Mouse (Mus musculus) stomach, embryonic 14.5 days (tissue): Measurements from ENCODE around the gene Eif3b. TPM values are rescaled to one million over a fixed set of nuclear protein-coding genes. Genes with fewer than 3 reads are reported as not detected.

ENCODE experiments used
- ATAC-seq: fragments of 200-750 bp; cut with Nextera tagmentation; 2 replicates; pipeline ENCODE4 v1.8.0; 2017; ENCODE audit warnings: low read depth, moderate TSS enrichment; ENCODE audit not compliant: insufficient number of reproducible peaks, insufficient read depth, low FRiP score
- H3K27ac ChIP-seq: fragments of 300-500 bp; sonication (generic); 2 replicates; pipeline ENCODE4 v1.5.1; 2014; ENCODE audit warnings: mild to moderate bottlenecking, low read length, moderate library complexity, mixed read lengths
- H3K27me3 ChIP-seq: fragments of 300-500 bp; sonication (generic); 2 replicates; pipeline ENCODE4 v1.6.1; 2014; ENCODE audit warnings: low read length, control low read depth, mixed read lengths; ENCODE audit not compliant: control insufficient read depth, insufficient read depth
- H3K36me3 ChIP-seq: fragments of 300-500 bp; sonication (generic); 2 replicates; pipeline ENCODE4 v1.6.1; 2014; ENCODE audit warnings: mild to moderate bottlenecking, control low read depth, low read length, moderate library complexity, mixed read lengths; ENCODE audit not compliant: control insufficient read depth, insufficient read depth
- H3K4me1 ChIP-seq: fragments of 300-500 bp; sonication (generic); 2 replicates; pipeline ENCODE4 v1.6.1; 2014; ENCODE audit warnings: low read length, control low read depth, mixed read lengths; ENCODE audit not compliant: control insufficient read depth, insufficient read depth
- H3K4me2 ChIP-seq: fragments of 300-500 bp; sonication (generic); replicated peaks from 2 replicates; pipeline ENCODE4 v1.6.1; 2014; ENCODE audit warnings: low read depth, low read length, control low read depth
- H3K4me3 ChIP-seq: fragments of 300-500 bp; sonication (generic); 2 replicates; pipeline ENCODE4 v1.5.1; 2014; ENCODE audit warnings: low read depth, low read length, control low read depth
- H3K9ac ChIP-seq: fragments of 300-500 bp; sonication (generic); replicated peaks from 2 replicates; pipeline ENCODE4 v1.6.1; 2014; ENCODE audit warnings: low read depth, mild to moderate bottlenecking, control low read depth, low read length, moderate library complexity, mixed read lengths
- H3K9me3 ChIP-seq: fragments of 300-500 bp; sonication (generic); 2 replicates; pipeline ENCODE4 v1.6.1; 2016; ENCODE audit warnings: low read depth, low read length, control low read depth; ENCODE audit not compliant: control insufficient read depth
- WGBS: fragments of 180-500 bp; shearing (Covaris S2); extraction: QIAGEN DNeasy Blood & Tissue Kit; methylation state at CpG from one replicate; pipeline ENCODE4 v1.1.7; 2014; 5-methylcytosine and 5-hydroxymethylcytosine counted together
- microRNA-seq: library from miRNA; unstranded; fragments of <30 nt; microRNA quantifications from one replicate; pipeline ENCODE4, GENCODE M21; 2016
- polyA plus RNA-seq: library from polyadenylated mRNA; unstranded; fragments of >200 nt; fragmentation: Nextera tagmentation; extraction: Ambion mirVana; gene quantifications from 2 replicates; pipeline ENCODE4 v1.2.1, GENCODE M21; 2014

Eif3b gene
- polyA plus RNA-seq, 1 experiment from 2014 or later: 125 TPM

DNA sequence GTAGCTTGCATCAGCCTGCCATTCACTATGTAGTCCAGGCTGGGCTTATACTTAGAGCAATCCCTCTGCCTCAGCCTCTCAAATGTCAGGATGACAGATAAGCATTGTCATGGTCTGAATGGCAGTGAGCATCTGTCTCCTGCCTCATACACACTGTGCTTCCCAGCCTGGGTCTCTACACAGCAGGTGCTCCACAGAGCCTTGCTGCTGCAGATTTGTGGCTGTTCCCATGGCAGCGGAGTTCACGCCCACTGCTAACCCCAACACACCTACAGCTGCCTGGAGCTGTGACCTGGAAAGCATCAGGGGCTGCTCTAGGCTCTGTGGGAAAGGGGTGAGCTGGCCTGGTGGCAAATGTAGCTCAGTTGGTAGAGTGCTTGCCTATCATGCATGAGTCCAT, 45.8 kb downstream of the Eif3b start:
- no peak for ATAC-seq
- Histone ChIP-seq H3K9me3 (peaks cover 11% of the 10 kb centered on the region; the same call in 1 of the 2 replicates), H3K4me1 (no peaks in the 10 kb centered on the region), H3K9ac (no peak overlapping the region), H3K4me2 (no peak overlapping the region), H3K27me3 (no peaks in the 10 kb centered on the region), H3K27ac (no peak overlapping the region), H3K36me3 (no peaks in the 10 kb centered on the region), H3K4me3 (no peak overlapping the region)
- 74% methylated on average over 2 of the region's 2 CpGs for WGBS

DNA sequence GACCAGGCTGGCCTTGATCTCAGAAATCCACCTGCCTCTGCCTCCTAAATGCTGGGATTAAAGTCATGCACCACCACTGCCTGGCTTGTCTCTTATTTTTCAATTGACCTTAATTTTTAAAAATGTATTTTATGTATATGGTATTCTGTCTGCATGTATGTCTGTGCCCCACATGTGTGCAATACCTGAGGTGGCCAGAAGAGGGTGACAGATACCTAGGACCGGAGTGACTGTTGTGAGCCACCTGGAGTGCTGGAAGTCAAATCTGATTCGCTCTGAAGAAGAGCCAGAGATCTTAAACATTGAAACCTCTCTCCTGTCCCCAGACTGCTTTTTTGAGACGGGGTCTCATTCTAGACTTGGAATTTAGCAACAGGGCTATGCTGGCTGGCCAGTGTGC, 53.2 kb downstream of the Eif3b start:
- Histone ChIP-seq H3K4me1 (no peaks in the 10 kb centered on the region), H3K4me2 (no peak overlapping the region), H3K9me3 (no peaks in the 10 kb centered on the region), H3K36me3 (no peaks in the 10 kb centered on the region), H3K27ac (no peak overlapping the region), H3K4me3 (no peak overlapping the region), H3K27me3 (no peaks in the 10 kb centered on the region), H3K9ac (no peak overlapping the region)
- WGBS: 82% methylated on average over 3 of the region's 3 CpGs
- no peak for ATAC-seq

DNA sequence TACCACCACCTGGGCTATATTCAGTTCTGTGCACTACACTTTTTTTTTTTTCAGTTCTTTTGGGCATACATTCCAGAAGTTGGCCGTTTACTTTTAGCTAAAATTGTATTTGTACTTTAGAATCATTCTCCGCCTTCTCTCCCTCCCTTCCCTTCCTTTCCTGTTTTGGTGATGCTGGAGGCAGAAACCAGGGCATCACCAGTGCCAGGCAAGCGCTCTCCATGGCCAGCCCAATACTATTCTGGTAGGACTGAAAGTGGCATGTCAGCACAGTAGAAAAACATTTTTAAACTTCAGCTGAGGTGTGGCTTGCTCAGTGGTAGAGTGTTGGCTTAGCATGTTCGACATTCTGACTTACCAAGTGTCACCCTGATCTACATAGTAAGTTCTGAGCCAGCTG, 62.3 kb downstream of the Eif3b start:
- ATAC-seq: no peak
- Histone ChIP-seq H3K27me3 (no peaks in the 10 kb centered on the region), H3K4me1 (no peaks in the 10 kb centered on the region), H3K9ac (no peak overlapping the region), H3K36me3 (no peaks in the 10 kb centered on the region), H3K9me3 (no peaks in the 10 kb centered on the region), H3K4me3 (no peak overlapping the region), H3K4me2 (no peak overlapping the region), H3K27ac (no peak overlapping the region)
- WGBS: 71% methylated on average over 4 of the region's 4 CpGs

DNA sequence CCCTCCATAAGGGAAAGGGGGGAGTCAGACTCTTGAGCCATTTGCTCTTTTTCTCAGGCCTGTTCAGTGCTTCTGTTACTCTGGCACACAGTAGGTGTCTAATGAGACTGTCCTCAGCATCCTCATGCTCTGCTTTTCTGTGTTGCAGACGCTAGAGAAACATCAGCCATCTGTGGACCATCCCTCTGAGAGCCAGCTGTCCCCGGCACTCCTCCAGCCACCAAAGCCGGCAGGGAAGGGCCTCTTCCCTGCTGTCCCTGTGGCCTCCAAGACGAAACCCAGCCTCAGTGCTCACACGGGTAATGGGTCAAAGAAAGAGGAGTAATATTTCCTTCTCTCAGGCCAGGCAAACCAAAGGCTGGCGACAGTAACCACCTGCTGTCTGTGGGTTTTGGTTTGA, 72.0 kb downstream of the Eif3b start:
- no peak overlapping the region for H3K9ac ChIP-seq
- WGBS: 51% methylated on average over 6 of the region's 6 CpGs
- ATAC-seq: no peak
- no peak overlapping the region for H3K4me3 ChIP-seq
- no peaks in the 10 kb centered on the region for H3K4me1 ChIP-seq
- H3K27me3 ChIP-seq: no peaks in the 10 kb centered on the region
- H3K36me3 ChIP-seq: no peaks in the 10 kb centered on the region
- no peak overlapping the region for H3K27ac ChIP-seq
- no peak overlapping the region for H3K4me2 ChIP-seq
- no peaks in the 10 kb centered on the region for H3K9me3 ChIP-seq

DNA sequence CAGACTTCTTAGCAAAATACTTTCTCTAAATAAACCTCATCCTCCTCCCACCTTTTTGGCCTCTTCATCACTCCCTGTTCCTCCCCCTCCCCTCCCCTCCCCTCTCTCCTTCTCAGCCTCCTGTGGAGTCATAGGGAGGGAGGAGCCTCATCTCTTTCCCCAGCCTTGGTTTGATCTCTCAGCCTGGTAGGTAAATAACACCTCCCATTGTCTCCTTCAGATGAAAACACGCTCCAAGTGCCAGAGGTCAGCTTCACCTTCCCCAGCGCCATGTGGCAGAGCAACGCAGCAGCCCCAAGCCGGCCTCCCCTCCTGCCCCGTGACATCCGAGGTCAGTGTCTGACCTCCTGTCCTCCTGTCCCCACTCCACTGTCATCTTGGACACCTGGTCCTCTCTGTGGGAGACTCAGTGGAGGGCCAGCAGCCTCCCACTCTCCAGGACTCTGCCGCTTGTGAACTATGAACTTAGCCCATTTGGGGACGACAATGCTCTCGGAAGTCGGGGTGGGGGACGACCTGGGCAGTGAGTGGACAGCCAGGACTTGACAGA, 73.6 kb downstream of the Eif3b start:
- WGBS: 24% methylated on average over 10 of the region's 11 CpGs
- Histone ChIP-seq H3K4me2 (no peak overlapping the region), H3K27ac (no peak overlapping the region), H3K36me3 (no peaks in the 10 kb centered on the region), H3K27me3 (no peaks in the 10 kb centered on the region), H3K9me3 (no peaks in the 10 kb centered on the region), H3K9ac (no peak overlapping the region), H3K4me3 (no peak overlapping the region), H3K4me1 (no peaks in the 10 kb centered on the region)
- ATAC-seq: no peak

Small RNAs within 50 kb of the gene (microRNA-seq; reads per million reads assigned to microRNA genes)
- not detected for gene Mir7038

Other genes starting within 250 kb of the Eif3b start
- 39.1 and 39.3 TPM in 2 replicates for gene Mad1l1, start 97.8 kb upstream of the Eif3b start, polyA plus RNA-seq
- gene Nudt1, start 97.7 kb upstream of the Eif3b start, polyA plus RNA-seq: 39.6 and 41.9 TPM in 2 replicates
- gene Mrm2, start 87.4 kb upstream of the Eif3b start, polyA plus RNA-seq: 19.3 and 19.7 TPM in 2 replicates
- gene Snx8, start 30.1 kb upstream of the Eif3b start, polyA plus RNA-seq: 8.3 and 9.1 TPM in 2 replicates
- gene Gm4869, start 26.3 kb downstream of the Eif3b start, polyA plus RNA-seq: not detected in 2 replicates
- gene Chst12, start 86.2 kb downstream of the Eif3b start, polyA plus RNA-seq: 17.6 and 21.5 TPM in 2 replicates
- gene Grifin, start 145.7 kb downstream of the Eif3b start, polyA plus RNA-seq: 0.74 TPM in 1 of 2 replicates, not detected in the other
- gene Lfng, start 188.0 kb downstream of the Eif3b start, polyA plus RNA-seq: 22.4 and 25.8 TPM in 2 replicates
- gene Ttyh3, start 229.7 kb downstream of the Eif3b start, polyA plus RNA-seq: 41.9 and 43.1 TPM in 2 replicates